Mouse (Mus musculus) myocyte (in vitro differentiated cells): ENCODE results near the gene Ttll1.

ENCODE experiments used
- MAX ChIP-seq: IDR thresholded peaks from one replicate; pipeline ENCODE4 v1.6.1; 2011; ENCODE audit warnings: low read depth, mild to moderate bottlenecking, control low read depth
- POLR2A ChIP-seq: IDR thresholded peaks from one replicate; pipeline ENCODE4 v1.6.1; 2011; ENCODE audit warnings: low read depth, mild to moderate bottlenecking, control low read depth, moderate library complexity; ENCODE audit not compliant: insufficient read length
- POLR2AphosphoS2 ChIP-seq: IDR thresholded peaks from one replicate; pipeline ENCODE4 v1.6.1; 2011; ENCODE audit warnings: low read depth, control low read depth; ENCODE audit not compliant: insufficient read length
- REST ChIP-seq: IDR thresholded peaks from one replicate; pipeline ENCODE4 v1.6.1; 2011; ENCODE audit warnings: mild to moderate bottlenecking, control low read depth, moderate library complexity; ENCODE audit not compliant: insufficient read depth, insufficient read length
- SRF ChIP-seq: IDR thresholded peaks from one replicate; pipeline ENCODE4 v1.6.1; 2011; ENCODE audit warnings: low read depth; ENCODE audit not compliant: control insufficient read depth, insufficient read length
- TCF12 ChIP-seq: IDR thresholded peaks from one replicate; pipeline ENCODE4 v1.6.1; 2011; ENCODE audit warnings: mild to moderate bottlenecking, control low read depth; ENCODE audit not compliant: poor library complexity, insufficient read depth, severe bottlenecking
- TCF3 ChIP-seq: IDR thresholded peaks from one replicate; pipeline ENCODE4 v1.6.1; 2011; ENCODE audit warnings: low read depth, control low read depth; ENCODE audit not compliant: insufficient read length
- USF1 ChIP-seq: IDR thresholded peaks from one replicate; pipeline ENCODE4 v1.6.1; 2011; ENCODE audit warnings: low read depth, mild to moderate bottlenecking, control low read depth, moderate library complexity

DNA sequence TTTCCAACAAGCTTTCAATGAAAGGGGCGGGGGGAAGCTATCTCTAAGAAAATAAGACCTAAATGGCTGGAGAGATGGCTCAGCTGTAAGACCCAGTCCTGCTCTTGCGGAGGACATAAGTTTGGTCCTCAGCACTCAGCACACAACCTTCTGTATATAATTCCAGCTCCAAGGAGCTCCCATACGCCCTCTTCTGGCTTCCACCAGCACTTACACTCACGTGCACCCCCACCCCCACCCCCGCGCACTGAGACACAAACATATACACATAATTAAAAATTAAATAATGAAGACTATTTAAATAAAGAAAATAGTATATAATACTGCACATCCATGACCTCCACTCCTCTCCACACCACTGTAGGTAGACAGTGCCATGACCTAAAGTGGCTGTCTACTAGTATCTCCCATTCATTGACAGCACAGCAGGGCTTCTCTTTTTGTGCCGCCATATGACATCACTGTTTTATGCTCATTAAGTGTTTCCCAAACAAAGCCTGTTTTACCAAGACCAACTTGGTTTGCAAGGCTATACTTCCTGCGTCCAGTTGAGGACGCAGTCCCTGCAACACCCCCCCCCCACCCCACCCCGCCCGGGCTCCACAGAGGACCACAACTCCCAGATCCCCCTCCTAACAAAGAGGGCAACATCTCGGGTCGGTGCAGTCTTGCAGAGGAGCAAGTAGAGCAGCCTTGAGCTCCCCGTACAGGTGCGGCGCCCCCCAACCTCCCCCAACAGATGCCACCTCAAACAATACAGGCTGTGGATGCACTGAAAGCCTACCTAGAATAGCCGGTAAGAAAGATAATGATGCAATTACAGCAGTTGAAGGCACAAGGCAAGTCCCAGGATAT lies 516 bp downstream of the Ttll1 start:
- TF ChIP-seq SRF = no peak
- no peak for TF ChIP-seq POLR2A
- no peak for TF ChIP-seq MAX
- no peak for TF ChIP-seq TCF12
- no peak for TF ChIP-seq REST
- no peak for TF ChIP-seq USF1
- TF ChIP-seq TCF3 = no peak
- TF ChIP-seq POLR2AphosphoS2 = no peak
